Mouse (Mus musculus): ENCODE results near the gene Fam71d.

Gene Fam71d

DNA sequence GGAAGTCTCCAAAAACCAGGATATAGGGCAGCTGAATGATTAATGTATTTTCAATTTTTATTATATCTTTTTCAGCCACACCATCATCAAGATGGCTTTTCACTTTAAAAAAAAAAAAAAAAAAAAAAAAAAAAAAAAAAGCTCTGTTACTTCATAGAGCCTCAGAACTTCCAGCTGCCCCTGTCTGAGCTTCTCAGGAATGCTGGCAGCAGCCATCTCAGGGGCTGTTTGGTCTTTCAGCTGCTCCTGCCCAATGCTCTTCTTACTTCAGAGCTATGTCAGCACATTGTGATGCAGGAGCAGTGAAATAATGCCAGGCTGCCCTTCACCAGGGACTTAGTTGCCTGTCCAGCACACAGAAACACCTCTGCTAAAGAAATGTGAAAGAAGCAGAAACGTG, at the start of gene Fam71d:
Fam71d (plus strand) TSS at position 211 of the 400 bp plus-strand sequence.
- TF ChIP-seq GATA4 (IDR thresholded peaks at IDR 0.05; ENCODE audit: insufficient replicate concordance, low read length): no peak

DNA sequence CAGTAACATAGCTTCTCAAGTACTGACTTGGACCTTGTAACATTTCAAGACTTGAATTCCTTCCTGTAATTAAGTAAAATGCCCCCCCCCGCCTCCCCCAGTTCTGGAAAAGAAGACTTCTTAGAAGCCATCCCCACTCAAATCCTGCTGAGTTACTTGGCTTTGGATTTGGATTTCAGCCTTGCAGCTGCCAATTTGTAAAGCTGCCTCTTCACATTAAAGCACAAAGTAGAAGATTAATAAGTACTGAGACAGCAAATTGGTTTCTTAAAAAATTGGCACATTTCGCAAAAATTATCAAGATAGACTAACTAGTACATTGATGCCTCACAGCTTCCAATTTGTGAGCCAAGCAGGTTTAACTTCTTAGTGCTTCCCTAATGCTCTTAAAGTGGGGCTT, 47.6 kb upstream of the Fam71d start:
- no peak for TF ChIP-seq GATA4 (IDR thresholded peaks at IDR 0.05; ENCODE audit: insufficient replicate concordance, low read length)

DNA sequence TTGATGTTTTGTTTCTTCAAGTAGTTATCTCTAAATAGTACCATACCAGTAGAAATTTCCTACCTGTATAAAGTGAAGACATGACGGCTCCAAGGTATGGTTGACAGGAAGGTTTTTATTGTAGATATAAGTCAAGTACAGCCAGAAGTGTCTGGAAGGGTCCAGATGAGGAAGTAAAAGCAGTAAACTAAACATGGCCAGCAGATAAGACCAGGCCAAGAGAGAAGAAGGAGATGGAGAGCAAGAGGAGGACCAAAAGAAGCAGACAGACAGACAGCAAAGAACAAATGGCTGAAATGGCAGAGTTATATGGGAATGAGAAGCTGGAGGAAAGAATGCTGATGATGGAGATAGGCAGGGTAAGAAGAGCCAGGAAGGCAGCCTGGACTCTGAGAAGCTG, 46.1 kb upstream of the Fam71d start:
- no peak for TF ChIP-seq GATA4 (IDR thresholded peaks at IDR 0.05; ENCODE audit: insufficient replicate concordance, low read length)

DNA sequence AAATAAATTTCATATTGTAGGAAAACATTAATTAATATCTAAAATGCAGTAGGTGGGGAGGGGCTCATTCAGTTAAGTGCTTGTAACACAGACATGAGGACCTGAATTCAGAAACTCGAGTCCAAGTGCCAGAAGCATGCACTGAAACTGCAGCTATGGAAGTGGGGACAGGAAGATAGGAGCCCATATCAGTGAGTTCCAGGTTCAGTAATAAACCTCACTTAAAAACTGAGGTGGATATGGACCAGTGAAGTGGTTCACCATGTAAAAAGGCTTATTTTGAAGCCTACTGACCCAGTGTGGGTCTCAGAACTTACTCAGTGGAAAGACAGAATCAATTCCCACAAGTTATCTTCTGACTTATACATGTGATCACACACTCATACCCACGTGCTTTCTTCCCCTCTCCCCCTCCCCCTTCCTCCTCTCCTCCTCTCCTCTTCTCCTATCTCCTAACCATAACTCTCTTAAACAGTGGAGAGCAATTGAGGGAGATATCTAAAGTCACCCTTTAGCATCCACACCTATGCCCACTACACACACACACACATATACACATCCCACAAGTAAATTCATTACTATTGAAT, 31.5 kb upstream of the Fam71d start:
- TF ChIP-seq GATA4 (IDR thresholded peaks at IDR 0.05; ENCODE audit: insufficient replicate concordance, low read length): no peak

DNA sequence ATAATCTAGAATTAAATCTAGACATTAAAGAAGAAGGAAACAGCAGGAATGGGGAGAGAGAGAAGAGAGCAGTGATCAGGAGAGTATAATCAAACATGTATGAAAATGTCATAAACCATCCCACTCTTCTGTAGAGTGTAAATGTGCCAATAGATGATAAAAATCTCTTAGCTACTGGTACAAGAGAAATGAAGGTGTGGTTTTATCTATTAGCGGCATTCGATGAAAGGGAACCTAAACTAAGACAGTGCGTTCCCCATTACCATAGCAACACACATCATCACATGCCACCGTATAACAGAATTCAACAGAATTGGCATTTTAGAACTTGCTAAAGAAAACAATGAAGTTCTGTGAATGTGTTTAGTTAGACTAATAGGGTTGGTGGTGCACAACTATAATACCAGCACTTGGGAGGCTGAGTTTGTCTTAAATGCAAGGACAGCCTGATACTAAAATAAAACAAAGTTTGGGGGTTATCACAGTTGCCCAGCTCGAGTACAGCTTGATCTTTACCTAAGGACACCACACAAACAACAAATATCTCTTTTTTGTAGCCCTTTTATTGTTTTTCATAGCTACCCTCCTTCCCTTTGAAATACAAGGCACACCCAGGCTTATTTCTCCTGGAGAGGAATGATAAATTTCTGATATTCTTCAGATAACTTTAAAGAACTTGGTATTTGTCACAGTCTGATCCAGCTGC, 13.1 kb upstream of the Fam71d start:
- no peak for TF ChIP-seq GATA4 (IDR thresholded peaks at IDR 0.05; ENCODE audit: insufficient replicate concordance, low read length)

DNA sequence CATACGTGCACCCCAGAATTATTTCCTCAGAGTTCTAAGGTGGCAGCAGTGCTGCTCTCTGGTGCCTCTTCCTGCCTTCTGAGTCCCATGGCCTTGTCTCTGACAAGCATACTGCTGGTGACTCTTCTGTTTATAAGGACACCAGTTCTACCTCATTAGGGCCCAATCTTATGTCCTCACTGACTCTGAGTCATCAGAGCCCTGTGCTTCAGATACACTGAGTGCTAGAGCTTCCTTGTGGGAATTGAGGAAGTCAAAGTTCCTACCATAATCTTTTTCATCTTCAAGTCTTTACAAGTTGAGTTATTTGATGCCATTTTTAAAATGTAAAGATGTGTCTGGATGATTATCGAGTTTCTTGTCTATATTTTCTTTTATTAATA, 12.5 kb upstream of the Fam71d start:
- no peak for TF ChIP-seq GATA4 (IDR thresholded peaks at IDR 0.05; ENCODE audit: insufficient replicate concordance, low read length)

DNA sequence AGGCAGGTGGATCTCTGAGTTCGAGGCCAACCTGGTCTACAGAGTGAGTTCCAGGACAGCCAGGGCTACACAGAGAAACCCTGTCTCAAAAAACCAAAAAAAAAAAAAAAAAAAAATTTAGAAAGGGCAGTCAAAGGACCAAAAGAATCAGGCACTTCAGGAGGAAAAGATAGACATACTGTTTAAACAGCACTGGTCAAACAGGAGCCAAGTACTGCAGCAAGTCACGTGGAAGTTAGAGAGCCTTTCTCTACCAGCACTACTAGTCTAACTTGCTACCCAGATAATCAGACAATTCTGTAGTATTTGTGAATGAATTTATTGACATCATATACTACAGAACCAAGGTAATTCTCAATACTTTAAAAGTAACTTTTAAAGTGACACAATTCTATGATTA, 10.3 kb upstream of the Fam71d start:
- no peak for TF ChIP-seq GATA4 (IDR thresholded peaks at IDR 0.05; ENCODE audit: insufficient replicate concordance, low read length)

DNA sequence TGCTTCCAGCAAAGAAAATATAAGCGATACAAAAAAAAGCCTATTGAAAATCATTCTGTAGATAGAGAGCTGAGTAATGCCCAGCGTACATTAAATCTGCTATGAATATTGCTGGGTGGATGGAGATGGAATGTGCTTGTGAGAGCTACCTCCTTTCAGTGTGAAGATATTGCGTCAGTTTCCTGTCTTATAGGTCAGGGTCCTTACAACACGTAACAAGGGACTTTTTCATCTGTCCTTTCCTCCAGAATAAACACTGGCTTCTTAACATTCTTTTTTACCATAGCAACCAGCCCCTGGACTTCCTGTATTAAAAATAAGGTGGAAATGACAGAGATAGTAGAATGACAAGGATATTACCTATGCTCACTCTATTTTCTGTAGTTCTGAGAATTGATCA, 9.1 kb upstream of the Fam71d start:
- TF ChIP-seq GATA4 (IDR thresholded peaks at IDR 0.05; ENCODE audit: insufficient replicate concordance, low read length): no peak

DNA sequence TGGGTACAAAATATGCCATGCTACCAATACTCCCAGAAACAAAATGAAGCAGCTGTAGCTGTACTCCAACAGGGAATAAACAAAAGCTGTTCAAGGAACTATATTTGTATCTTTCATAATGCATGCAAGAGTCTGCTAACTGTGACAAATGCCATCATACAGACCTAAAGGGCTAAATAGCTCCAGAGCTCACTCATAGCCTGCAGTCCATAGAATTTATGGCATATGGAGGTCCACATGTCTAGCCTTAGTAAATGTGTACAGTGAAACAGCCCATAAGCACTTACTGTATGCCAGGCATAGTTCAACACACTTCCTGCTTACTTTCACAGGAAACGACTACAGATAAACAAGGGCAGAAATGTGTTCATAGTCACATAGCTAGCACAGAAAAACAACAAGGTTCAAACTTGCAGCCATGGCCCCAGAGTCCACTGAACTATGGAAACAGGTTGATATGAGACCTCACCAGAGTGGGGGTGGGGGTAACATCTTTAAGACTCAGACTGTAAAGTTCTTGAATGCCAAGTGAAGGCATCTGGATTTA, 5.6 kb upstream of the Fam71d start:
- TF ChIP-seq GATA4 (IDR thresholded peaks at IDR 0.05; ENCODE audit: insufficient replicate concordance, low read length): no peak

DNA sequence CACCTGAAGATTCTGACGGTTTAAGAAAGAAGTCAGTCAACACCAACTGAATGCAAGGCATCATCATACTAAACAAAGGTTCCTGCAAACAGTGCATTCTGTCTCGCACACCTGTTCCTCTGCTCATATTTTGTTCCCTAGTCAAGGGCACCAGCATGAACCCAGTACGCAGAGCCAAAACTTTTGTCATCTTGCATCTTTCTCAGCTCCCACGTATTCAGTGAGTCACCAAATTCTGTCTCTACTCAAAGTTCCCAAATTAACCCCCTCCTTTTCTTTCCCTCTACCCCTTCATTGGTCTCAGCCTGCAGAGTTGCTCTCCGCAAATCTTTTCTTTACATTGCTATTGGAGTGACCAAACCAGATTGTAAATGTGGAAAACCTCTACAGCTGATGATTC, 2.5 kb upstream of the Fam71d start:
- TF ChIP-seq GATA4 (IDR thresholded peaks at IDR 0.05; ENCODE audit: insufficient replicate concordance, low read length): no peak

DNA sequence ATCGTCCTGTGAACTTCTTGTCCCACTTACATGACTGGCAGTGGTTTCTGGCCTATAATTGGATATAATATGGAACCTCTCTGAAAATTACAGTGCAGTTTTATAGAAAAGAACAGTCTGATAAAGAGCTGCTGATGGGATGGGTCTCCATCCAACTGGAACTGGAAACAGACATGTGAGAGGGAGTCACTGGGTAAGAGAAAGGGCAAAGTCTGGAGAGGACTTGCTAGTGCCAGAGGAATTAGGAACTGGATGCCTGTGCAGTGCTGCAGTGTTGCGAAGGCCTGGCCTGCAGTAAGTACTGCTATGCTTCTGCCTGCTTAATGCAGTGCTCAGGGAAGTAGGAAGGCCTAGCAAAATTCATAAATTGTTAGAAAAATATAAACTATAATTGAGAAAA, 1.9 kb downstream of the Fam71d start:
- TF ChIP-seq GATA4 (IDR thresholded peaks at IDR 0.05; ENCODE audit: insufficient replicate concordance, low read length): no peak

DNA sequence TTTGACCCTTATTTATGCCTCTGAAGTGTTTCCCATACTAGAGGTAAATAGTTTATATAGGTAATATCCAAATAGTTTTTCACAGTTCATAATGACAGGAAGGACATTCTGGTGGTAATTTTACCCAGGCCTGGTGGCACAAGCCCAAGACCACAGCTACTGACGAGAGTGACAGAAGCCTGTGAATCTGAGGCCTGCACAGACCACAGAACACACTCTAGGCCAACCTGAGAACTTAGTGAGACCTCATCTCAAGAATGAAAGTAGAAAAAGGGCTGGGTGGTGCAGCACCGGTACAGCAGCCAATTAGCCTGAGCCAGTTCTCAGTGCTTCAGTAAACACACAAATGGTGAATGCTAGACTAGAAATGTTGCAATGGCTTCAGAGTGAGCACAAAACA, 26.4 kb downstream of the Fam71d start:
- TF ChIP-seq GATA4 (IDR thresholded peaks at IDR 0.05; ENCODE audit: insufficient replicate concordance, low read length): no peak

DNA sequence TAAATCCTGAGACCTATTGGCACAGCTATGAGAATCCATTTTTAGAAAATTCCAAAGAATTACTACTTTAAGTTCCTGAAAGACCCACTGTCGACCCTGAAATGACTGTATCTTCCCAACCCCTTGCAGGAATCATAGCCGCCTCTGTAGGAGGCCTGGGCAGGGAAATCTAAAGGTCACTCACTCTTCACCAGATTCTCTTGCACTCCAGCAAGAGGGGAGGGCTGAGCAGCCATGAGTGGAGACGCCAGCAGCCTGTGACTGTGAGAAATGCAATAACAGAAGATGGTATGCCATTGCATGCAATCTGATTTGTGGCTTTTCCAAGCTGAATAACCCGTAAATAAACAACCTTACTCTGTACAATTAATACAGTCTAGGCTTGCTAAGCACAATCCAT, 36.4 kb downstream of the Fam71d start:
- TF ChIP-seq GATA4 (IDR thresholded peaks at IDR 0.05; ENCODE audit: insufficient replicate concordance, low read length): no peak

DNA sequence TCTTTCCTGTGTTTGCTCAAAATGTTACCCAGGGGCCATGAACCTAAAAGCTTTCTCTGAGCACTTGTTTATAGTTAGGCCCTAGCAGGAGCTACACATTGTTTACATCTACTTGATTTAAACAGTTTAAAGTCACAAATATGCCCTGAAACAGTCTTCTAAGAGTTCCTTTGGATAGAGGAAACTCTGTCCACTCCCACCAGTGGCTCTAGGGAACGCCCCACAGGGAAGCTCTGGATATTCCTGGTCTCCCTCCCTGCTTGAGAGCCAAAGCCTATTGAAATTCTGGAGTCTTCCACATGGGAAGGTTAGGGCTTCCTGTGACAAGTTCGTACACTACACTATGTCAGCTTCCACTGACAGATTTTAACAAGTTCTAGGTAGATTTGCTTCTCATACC, 48.3 kb downstream of the Fam71d start:
- TF ChIP-seq GATA4 (IDR thresholded peaks at IDR 0.05; ENCODE audit: insufficient replicate concordance, low read length): no peak

DNA sequence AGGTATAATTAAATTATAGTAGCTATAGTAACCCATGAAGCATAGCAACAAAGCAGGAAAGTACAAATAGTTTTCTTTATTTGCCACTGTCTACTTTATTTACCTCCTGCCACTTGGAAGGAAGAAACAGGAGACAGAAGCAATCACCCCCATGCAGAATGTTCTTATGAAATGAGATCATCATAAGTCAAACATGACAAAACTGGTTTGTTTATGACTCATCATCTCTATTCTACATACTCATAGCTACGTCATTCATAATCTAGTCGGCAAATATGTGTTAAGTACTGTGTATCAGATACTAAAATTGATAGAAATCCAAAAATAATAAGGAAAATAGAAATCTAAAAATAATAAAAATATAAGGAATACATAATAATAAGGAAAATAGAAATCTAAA, 49.0 kb downstream of the Fam71d start:
- no peak for TF ChIP-seq GATA4 (IDR thresholded peaks at IDR 0.05; ENCODE audit: insufficient replicate concordance, low read length)

DNA sequence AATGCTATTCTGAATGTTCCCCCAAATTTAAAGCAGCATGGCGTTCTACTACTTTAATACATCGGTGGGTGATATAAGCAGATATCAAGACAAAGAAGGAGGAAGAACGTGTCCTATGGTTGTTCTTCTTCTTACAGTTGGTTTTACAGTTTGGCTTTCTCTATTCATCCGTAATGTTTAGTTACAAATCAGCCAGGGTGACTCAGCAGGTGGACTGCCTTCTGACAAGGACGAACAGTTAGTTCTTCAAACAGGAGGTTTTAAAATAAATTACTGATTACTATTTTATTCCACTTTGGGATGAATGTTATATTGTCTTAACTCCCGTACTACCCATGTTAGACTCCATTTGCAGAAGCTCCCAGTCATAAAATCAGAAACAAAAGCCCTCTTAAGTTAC, 54.9 kb downstream of the Fam71d start:
- TF ChIP-seq GATA4 (IDR thresholded peaks at IDR 0.05; ENCODE audit: insufficient replicate concordance, low read length): no peak

DNA sequence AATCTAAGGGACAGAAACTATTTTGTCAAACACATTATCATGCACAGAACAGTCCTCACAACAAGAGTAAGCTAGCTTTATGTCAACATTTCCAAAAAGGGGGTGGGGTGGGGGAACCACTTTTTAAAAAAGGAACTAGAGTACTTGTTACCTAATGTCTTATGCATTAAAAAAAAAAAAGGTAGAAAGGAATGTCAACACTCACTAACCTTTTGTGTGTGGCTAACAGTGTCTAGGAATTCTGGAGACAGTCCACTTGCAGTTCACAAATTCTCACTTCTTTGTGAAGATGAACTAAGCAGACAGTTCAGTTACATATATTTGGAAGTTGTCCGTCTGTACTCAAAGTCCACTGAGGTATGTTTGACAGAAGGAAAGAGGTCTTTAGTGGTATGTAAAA, 56.1 kb downstream of the Fam71d start:
- TF ChIP-seq GATA4 (IDR thresholded peaks at IDR 0.05; ENCODE audit: insufficient replicate concordance, low read length): no peak
